Mouse (Mus musculus) lung, embryonic 14.5 days (tissue): ENCODE results near the gene Fam167b. TPM values are rescaled to one million over a fixed set of nuclear protein-coding genes. Genes with fewer than 3 reads are reported as not detected.
"Not testable (repeated sequence)": the region's sequence is repeated elsewhere in the genome, so short reads cannot be mapped to it uniquely, and the experiment has no call there.

ENCODE experiments used
- ATAC-seq: fragments of 200-750 bp; cut with Nextera tagmentation; 2 replicates; pipeline ENCODE4 v1.8.0; 2017; ENCODE audit warnings: mild to moderate bottlenecking, moderate TSS enrichment, moderate library complexity; ENCODE audit not compliant: insufficient read depth
- DNase-seq: peaks from one replicate; pipeline ENCODE4 v3.0.0-alpha.2; 2015
- H3K27ac ChIP-seq: fragments of 300-500 bp; sonication (generic); 2 replicates; pipeline ENCODE4 v1.5.1; 2014; ENCODE audit warnings: low read depth, mild to moderate bottlenecking, moderate library complexity
- H3K27me3 ChIP-seq: fragments of 300-500 bp; sonication (generic); 2 replicates; pipeline ENCODE4 v1.6.1; 2014; ENCODE audit warnings: low read length, control low read depth; ENCODE audit not compliant: insufficient read depth
- H3K36me3 ChIP-seq: fragments of 300-500 bp; sonication (generic); 2 replicates; pipeline ENCODE4 v1.6.1; 2014; ENCODE audit warnings: control low read depth; ENCODE audit not compliant: insufficient read depth
- H3K4me1 ChIP-seq: fragments of 300-500 bp; sonication (generic); 2 replicates; pipeline ENCODE4 v1.6.1; 2014; ENCODE audit warnings: antibody characterized with exemption, control low read depth; ENCODE audit not compliant: insufficient read depth
- H3K4me2 ChIP-seq: fragments of 300-500 bp; sonication (generic); 2 replicates; pipeline ENCODE4 v1.6.1; 2014; ENCODE audit warnings: mild to moderate bottlenecking
- H3K4me3 ChIP-seq: fragments of 300-500 bp; sonication (generic); 2 replicates; pipeline ENCODE4 v1.5.1; 2014; ENCODE audit warnings: low read depth, low read length
- H3K9ac ChIP-seq: fragments of 300-500 bp; sonication (generic); 2 replicates; pipeline ENCODE4 v1.6.1; 2014
- H3K9me3 ChIP-seq: fragments of 300-500 bp; sonication (generic); 2 replicates; pipeline ENCODE4 v1.6.1; 2016; ENCODE audit warnings: low read depth, low read length, control low read depth
- CTCF ChIP-seq: IDR thresholded peaks from 2 replicates; pipeline ENCODE4 v1.5.1; 2016; ENCODE audit warnings: antibody characterized with exemption, low read depth
- WGBS: fragments of 180-500 bp; shearing (Covaris S2); extraction: QIAGEN DNeasy Blood & Tissue Kit; methylation state at CpG from one replicate; pipeline ENCODE4 v1.1.7; 2014; 5-methylcytosine and 5-hydroxymethylcytosine counted together
- polyA plus RNA-seq: library from polyadenylated mRNA; unstranded; fragments of >200 nt; fragmentation: Nextera tagmentation; extraction: Ambion mirVana; gene quantifications from 2 replicates; pipeline ENCODE4 v1.2.1, GENCODE M21; 2014

Fam167b gene
- polyA plus RNA-seq, 1 experiment from 2014 or later = 2.2 TPM

DNA sequence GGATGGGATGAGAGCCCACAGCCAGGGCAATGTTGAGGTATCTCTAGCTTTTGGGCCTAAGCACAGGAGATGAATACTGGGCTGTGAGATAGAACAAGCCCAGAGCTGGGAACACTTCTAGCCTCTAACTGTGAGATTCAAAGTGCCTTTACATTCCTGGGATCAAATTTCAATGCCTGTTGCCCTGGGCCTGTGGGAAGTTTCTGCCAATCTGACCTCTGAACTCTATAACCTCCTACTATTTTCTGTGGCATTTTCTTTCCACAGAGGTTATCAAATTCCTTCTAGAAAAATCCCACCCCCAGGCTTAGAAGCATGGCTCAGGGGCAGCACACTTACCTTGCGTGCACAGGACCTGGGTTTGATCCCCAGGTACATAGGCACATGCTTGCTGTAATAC, 28.1 kb downstream of the Fam167b start:
- 47% methylated on average over 1 of the region's 1 CpGs for WGBS

GRCm38 (mm10) chr4:129549306-129549705, 29.0 kb downstream of the Fam167b start:
- DNase-seq = peak; percentile 62
- Histone ChIP-seq H3K4me2 (no peak overlapping the region), H3K9me3 (no peaks in the 10 kb centered on the region), H3K9ac (no peak overlapping the region), H3K27ac (no peak overlapping the region), H3K27me3 (no peaks in the 10 kb centered on the region), H3K4me1 (no peaks in the 10 kb centered on the region), H3K4me3 (no peak overlapping the region), H3K36me3 (no peaks in the 10 kb centered on the region)
- peak; percentile 51 for TF ChIP-seq CTCF
- no peak for ATAC-seq
- 95% methylated on average over 2 of the region's 2 CpGs for WGBS

More for the DNA sequence above, 28.1 kb downstream of the Fam167b start:
- Histone ChIP-seq H3K4me2 (no peak overlapping the region), H3K4me3 (no peak overlapping the region), H3K27ac (no peak overlapping the region), H3K36me3 (no peaks in the 10 kb centered on the region), H3K9ac (no peak overlapping the region), H3K9me3 (no peaks in the 10 kb centered on the region), H3K4me1 (no peaks in the 10 kb centered on the region), H3K27me3 (no peaks in the 10 kb centered on the region)
- DNase-seq = no peak
- TF ChIP-seq CTCF = no peak
- no peak for ATAC-seq

- not testable (repeated sequence) for H3K4me1 ChIP-seq, H3K36me3 ChIP-seq, H3K4me3 ChIP-seq, ATAC-seq, H3K4me2 ChIP-seq, DNase-seq, H3K9me3 ChIP-seq, H3K27me3 ChIP-seq, H3K9ac ChIP-seq, H3K27ac ChIP-seq
- 82% methylated on average over 4 of the region's 4 CpGs for WGBS
Measured at GRCm38 (mm10) chr4:129547631-129548030, 30.7 kb downstream of the Fam167b start.

DNA sequence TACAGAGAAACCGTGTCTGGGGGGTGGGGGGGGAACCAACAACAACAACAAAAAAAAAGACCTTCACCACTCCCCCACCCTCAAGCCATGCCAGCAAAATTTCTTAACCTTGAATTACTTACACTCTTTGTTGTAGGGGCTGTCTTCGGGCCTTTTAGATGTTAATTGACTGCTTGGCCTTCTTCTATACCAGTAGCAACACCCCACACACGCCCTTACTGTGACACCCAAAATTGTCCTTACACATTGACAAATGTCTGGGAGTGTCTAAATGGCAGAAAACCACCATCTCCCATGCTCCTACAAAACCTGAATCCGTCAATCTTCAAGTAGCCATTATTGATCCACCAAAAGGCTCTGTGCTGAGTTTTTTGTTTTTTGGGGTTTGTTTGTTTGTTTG, 34.2 kb downstream of the Fam167b start:
- no peak for ATAC-seq
- TF ChIP-seq CTCF = no peak
- no peak overlapping the region for H3K4me2 ChIP-seq

DNA sequence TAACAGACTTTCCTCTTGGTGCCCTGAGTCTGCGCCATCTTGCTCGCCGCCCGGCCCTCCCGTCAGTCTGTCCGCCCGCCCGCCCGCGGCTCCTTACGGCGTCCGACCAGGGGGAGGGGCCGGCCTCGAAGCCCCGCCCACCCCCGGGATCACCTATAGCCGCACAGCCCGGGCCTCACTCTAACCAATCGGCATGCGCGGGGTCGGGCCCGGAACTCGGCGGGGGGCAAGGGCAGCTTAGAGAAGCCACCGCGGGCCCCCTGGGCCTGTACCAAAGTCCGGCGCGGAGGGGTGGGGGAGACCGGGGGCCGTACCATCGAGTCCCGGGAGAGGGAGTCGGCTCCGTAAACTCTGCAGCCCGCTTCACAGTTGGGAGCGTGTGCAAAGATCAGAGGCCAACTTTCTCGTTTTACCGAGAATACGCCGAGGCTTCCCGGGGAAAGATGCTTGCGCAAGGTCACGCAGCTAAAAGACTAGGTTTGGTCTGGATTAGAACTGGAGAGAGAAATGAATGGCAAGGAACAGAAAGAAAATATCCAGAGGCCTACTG, 35.7 kb downstream of the Fam167b start, which contains the start of gene Hdac1:
TSS of gene Hdac1 (minus strand) at position 122 of the 550 bp plus-strand sequence.
- TF ChIP-seq CTCF = peak; percentile 34
- H3K27ac ChIP-seq = peak within 1 kb of the TSS; percentile 72
- peak; percentile 98 for DNase-seq
- peak within 1 kb of the TSS; percentile 80 for H3K4me2 ChIP-seq
- H3K4me1 ChIP-seq = no peaks in the 10 kb centered on the region
- H3K9me3 ChIP-seq = no peaks in the 10 kb centered on the region
- no peaks in the 10 kb centered on the region for H3K27me3 ChIP-seq
- H3K9ac ChIP-seq = peak within 1 kb of the TSS; percentile 75
- 2% methylated on average over 46 of the region's 46 CpGs for WGBS
- peak; percentile 99 for ATAC-seq
- peaks cover 16% of the 10 kb centered on the region for H3K36me3 ChIP-seq
- H3K4me3 ChIP-seq = peak within 1 kb of the TSS; percentile 75

More for the DNA sequence above, 34.2 kb downstream of the Fam167b start:
- no peak for DNase-seq
- Histone ChIP-seq H3K4me3 (no peak overlapping the region), H3K9me3 (no peaks in the 10 kb centered on the region), H3K27me3 (no peaks in the 10 kb centered on the region), H3K36me3 (peaks cover 11% of the 10 kb centered on the region), H3K4me1 (no peaks in the 10 kb centered on the region), H3K9ac (no peak overlapping the region), H3K27ac (no peak overlapping the region)
- 84% methylated on average over 4 of the region's 4 CpGs for WGBS

GRCm38 (mm10) chr4:129541868-129542591, 36.3 kb downstream of the Fam167b start:
- H3K9ac ChIP-seq = peak overlapping the region; percentile 75
- peak overlapping the region; percentile 72 for H3K27ac ChIP-seq
- peak overlapping the region; percentile 80 for H3K4me2 ChIP-seq
- peaks cover 18% of the 10 kb centered on the region for H3K36me3 ChIP-seq
- 2% methylated on average over 30 of the region's 30 CpGs for WGBS
- H3K4me1 ChIP-seq = no peaks in the 10 kb centered on the region
- no peaks in the 10 kb centered on the region for H3K9me3 ChIP-seq
- peak; percentile 34; the same call in 1 of the 2 replicates for TF ChIP-seq CTCF
- ATAC-seq (peak; percentile 7; the same call in 1 of the 2 replicates), DNase-seq (peak; percentile 44)
- peak overlapping the region; percentile 75 for H3K4me3 ChIP-seq
- no peaks in the 10 kb centered on the region for H3K27me3 ChIP-seq

DNA sequence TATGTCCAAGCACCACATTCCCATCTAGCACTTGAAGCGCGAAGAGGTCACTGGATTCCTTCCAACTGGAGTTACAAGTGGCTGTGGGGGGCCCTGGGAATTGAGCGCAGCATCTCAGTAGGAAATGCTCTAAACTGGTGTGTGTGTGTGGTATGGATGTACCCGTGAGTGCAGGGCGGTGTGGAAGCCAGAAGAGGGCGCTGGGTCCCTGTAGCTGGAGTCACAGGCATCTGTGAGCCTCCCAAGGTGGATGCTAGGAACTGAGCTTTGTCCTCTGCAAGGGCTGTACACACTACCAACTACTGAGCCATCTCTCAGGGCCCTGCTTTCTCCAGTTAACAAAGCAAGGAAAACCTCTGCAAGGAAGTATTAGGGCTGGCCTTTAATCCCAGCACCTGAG, 38.3 kb downstream of the Fam167b start:
- TF ChIP-seq CTCF = peak; percentile 48
- ATAC-seq = no peak
- H3K36me3 ChIP-seq = peaks cover 27% of the 10 kb centered on the region
- H3K9ac ChIP-seq = no peak overlapping the region; the same call in 1 of the 2 replicates
- no peak overlapping the region for H3K27ac ChIP-seq
- H3K4me2 ChIP-seq = no peak overlapping the region
- no peaks in the 10 kb centered on the region for H3K4me1 ChIP-seq
- WGBS = 86% methylated on average over 6 of the region's 6 CpGs
- no peaks in the 10 kb centered on the region for H3K27me3 ChIP-seq
- no peak overlapping the region for H3K4me3 ChIP-seq
- no peaks in the 10 kb centered on the region for H3K9me3 ChIP-seq
- DNase-seq = peak; percentile 23

- WGBS = 96% methylated on average over 5 of the region's 6 CpGs
- not testable (repeated sequence) for ATAC-seq, H3K9ac ChIP-seq, H3K4me1 ChIP-seq, H3K9me3 ChIP-seq, DNase-seq, H3K4me3 ChIP-seq, H3K27ac ChIP-seq, H3K27me3 ChIP-seq, H3K4me2 ChIP-seq
- peaks cover 92% of the 10 kb centered on the region for H3K36me3 ChIP-seq
Measured at GRCm38 (mm10) chr4:129528901-129529300, 49.4 kb downstream of the Fam167b start.
